Mouse (Mus musculus): Measurements from ENCODE around the gene Trappc4. TPM values are rescaled to one million over a fixed set of nuclear protein-coding genes. Genes with fewer than 3 reads are reported as not detected.
A peak's percentile ranks its signal among the peaks of the same experiment; 100 is the strongest.
"Not testable (repeated sequence)": the region's sequence is repeated elsewhere in the genome, so short reads cannot be mapped to it uniquely, and the experiment has no call there.

The Trappc4 gene
- polyA plus RNA-seq, 1 experiment from 2014 or later, result 216 TPM

- 84% methylated on average over 13 of the region's 13 CpGs for WGBS
- Histone ChIP-seq H3K36me3 (peaks cover 54% of the 10 kb centered on the region), H3K4me3 (0 out of 2 replicates have a peak overlapping the region, but pooled peaks have one; percentile 4), H3K4me1 (peaks cover 34% of the 10 kb centered on the region), H3K9me3 (replicated peaks) (no peaks in the 10 kb centered on the region), H3K27me3 (ENCODE audit: low read depth, poor library complexity, severe bottlenecking) (peaks cover 13% of the 10 kb centered on the region), H3K27ac (replicated peaks) (0 out of 2 replicates have a peak overlapping the region, but pooled peaks have one; percentile 1)
- DNase-seq (ENCODE audit: low spot score), result no peak
Observed at GRCm38 (mm10) chr9:44399114-44399794, 8.1 kb downstream of the Trappc4 start.

GRCm38 (mm10) chr9:44398551-44398950, 8.8 kb downstream of the Trappc4 start:
- no peak for DNase-seq (ENCODE audit: low spot score)
- H3K9me3 ChIP-seq (replicated peaks), result no peaks in the 10 kb centered on the region
- 87% methylated on average over 9 of the region's 9 CpGs for WGBS
- peak overlapping the region; percentile 90; the same call in 1 of the 2 replicates for H3K27ac ChIP-seq (replicated peaks)
- H3K4me1 ChIP-seq, result peaks cover 34% of the 10 kb centered on the region
- peak overlapping the region; percentile 85 for H3K4me3 ChIP-seq
- H3K27me3 ChIP-seq (ENCODE audit: low read depth, poor library complexity, severe bottlenecking), result peaks cover 13% of the 10 kb centered on the region
- peaks cover 47% of the 10 kb centered on the region for H3K36me3 ChIP-seq

- WGBS, result 22% methylated on average over 4 of the region's 4 CpGs
- peaks cover 44% of the 10 kb centered on the region for H3K36me3 ChIP-seq
Observed at GRCm38 (mm10) chr9:44398087-44398486, 9.3 kb downstream of the Trappc4 start.

GRCm38 (mm10) chr9:44396684-44397411, 10.6 kb downstream of the Trappc4 start, which contains the start of gene Slc37a4:
TSS of gene Slc37a4 (plus strand) at chr9:44396852.
- DNase-seq (ENCODE audit: low spot score), result peak; percentile 87
- Histone ChIP-seq H3K27ac (replicated peaks) (peak within 1 kb of the TSS; percentile 90), H3K36me3 (peaks cover 42% of the 10 kb centered on the region), H3K4me3 (peak within 1 kb of the TSS; percentile 85), H3K27me3 (ENCODE audit: low read depth, poor library complexity, severe bottlenecking) (peaks cover 13% of the 10 kb centered on the region), H3K4me1 (peaks cover 34% of the 10 kb centered on the region), H3K9me3 (replicated peaks) (no peaks in the 10 kb centered on the region)
- under 1% methylated on average over 43 of the region's 43 CpGs for WGBS

More at GRCm38 (mm10) chr9:44398087-44398486, 9.3 kb downstream of the Trappc4 start:
- Histone ChIP-seq H3K9me3 (replicated peaks) (no peaks in the 10 kb centered on the region), H3K27me3 (ENCODE audit: low read depth, poor library complexity, severe bottlenecking) (peaks cover 13% of the 10 kb centered on the region), H3K27ac (replicated peaks) (peak overlapping the region; percentile 90), H3K4me1 (peaks cover 34% of the 10 kb centered on the region), H3K4me3 (peak overlapping the region; percentile 85)
- DNase-seq (ENCODE audit: low spot score), result no peak

GRCm38 (mm10) chr9:44391466-44391865, 15.9 kb downstream of the Trappc4 start:
- no peaks in the 10 kb centered on the region for H3K27me3 ChIP-seq (ENCODE audit: low read depth, poor library complexity, severe bottlenecking)
- H3K4me3 ChIP-seq, result no peak overlapping the region
- WGBS, result 47% methylated on average over 4 of the region's 4 CpGs
- no peaks in the 10 kb centered on the region for H3K9me3 ChIP-seq (replicated peaks)
- no peak overlapping the region for H3K27ac ChIP-seq (replicated peaks)
- peak; percentile 68 for DNase-seq (ENCODE audit: low spot score)
- peaks cover 66% of the 10 kb centered on the region for H3K36me3 ChIP-seq
- H3K4me1 ChIP-seq, result peaks cover 5% of the 10 kb centered on the region

GRCm38 (mm10) chr9:44389273-44389672, 18.1 kb downstream of the Trappc4 start:
- Histone ChIP-seq H3K4me3 (no peak overlapping the region), H3K4me1 (no peaks in the 10 kb centered on the region), H3K9me3 (replicated peaks) (no peaks in the 10 kb centered on the region), H3K36me3 (peaks cover 88% of the 10 kb centered on the region), H3K27me3 (ENCODE audit: low read depth, poor library complexity, severe bottlenecking) (no peaks in the 10 kb centered on the region), H3K27ac (replicated peaks) (no peak overlapping the region)
- DNase-seq (ENCODE audit: low spot score), result peak; percentile 35
- WGBS, result 68% methylated on average over 8 of the region's 8 CpGs

- H3K36me3 ChIP-seq, result peaks cover 99% of the 10 kb centered on the region
- 79% methylated on average over 3 of the region's 3 CpGs for WGBS
- no peak overlapping the region for H3K27ac ChIP-seq (replicated peaks)
- no peak overlapping the region for H3K4me3 ChIP-seq
- H3K9me3 ChIP-seq (replicated peaks), result no peaks in the 10 kb centered on the region
- no peak for DNase-seq (ENCODE audit: low spot score)
- H3K27me3 ChIP-seq (ENCODE audit: low read depth, poor library complexity, severe bottlenecking), result no peaks in the 10 kb centered on the region
- H3K4me1 ChIP-seq, result no peaks in the 10 kb centered on the region
Observed at GRCm38 (mm10) chr9:44387221-44387620, 20.2 kb downstream of the Trappc4 start.

GRCm38 (mm10) chr9:44384596-44384995, 22.8 kb downstream of the Trappc4 start:
- Histone ChIP-seq H3K27ac (replicated peaks) (no peak overlapping the region), H3K4me3 (no peak overlapping the region), H3K4me1 (peaks cover 19% of the 10 kb centered on the region), H3K9me3 (replicated peaks) (no peaks in the 10 kb centered on the region), H3K36me3 (peaks cover 93% of the 10 kb centered on the region), H3K27me3 (ENCODE audit: low read depth, poor library complexity, severe bottlenecking) (no peaks in the 10 kb centered on the region)
- WGBS, result 90% methylated on average over 13 of the region's 13 CpGs
- DNase-seq (ENCODE audit: low spot score), result no peak

- no peaks in the 10 kb centered on the region for H3K9me3 ChIP-seq (replicated peaks)
- no peaks in the 10 kb centered on the region for H3K27me3 ChIP-seq (ENCODE audit: low read depth, poor library complexity, severe bottlenecking)
- peak overlapping the region; percentile 94 for H3K27ac ChIP-seq (replicated peaks)
- no peak for DNase-seq (ENCODE audit: low spot score)
- H3K36me3 ChIP-seq, result peaks cover 48% of the 10 kb centered on the region
- WGBS, result 13% methylated on average over 15 of the region's 15 CpGs
- H3K4me3 ChIP-seq, result peak overlapping the region; percentile 92
- H3K4me1 ChIP-seq, result peaks cover 31% of the 10 kb centered on the region
Observed at GRCm38 (mm10) chr9:44379862-44380261, 27.5 kb downstream of the Trappc4 start.

- peaks cover 31% of the 10 kb centered on the region for H3K4me1 ChIP-seq
- H3K4me3 ChIP-seq, result peak within 1 kb of the TSS; percentile 92
- DNase-seq (ENCODE audit: low spot score), result peak; percentile 100
- under 1% methylated on average over 83 of the region's 83 CpGs for WGBS
- peaks cover 42% of the 10 kb centered on the region for H3K36me3 ChIP-seq
- H3K27me3 ChIP-seq (ENCODE audit: low read depth, poor library complexity, severe bottlenecking), result no peaks in the 10 kb centered on the region
- no peaks in the 10 kb centered on the region for H3K9me3 ChIP-seq (replicated peaks)
- peak within 1 kb of the TSS; percentile 94 for H3K27ac ChIP-seq (replicated peaks)
Observed at GRCm38 (mm10) chr9:44379054-44379834, 28.2 kb downstream of the Trappc4 start, which contains the start of gene Hyou1. TSS of gene Hyou1 (plus strand) at chr9:44379490.

GRCm38 (mm10) chr9:44378153-44378730, 29.2 kb downstream of the Trappc4 start:
- WGBS, result 87% methylated on average over 5 of the region's 5 CpGs

GRCm38 (mm10) chr9:44377335-44377734, 30.1 kb downstream of the Trappc4 start:
- DNase-seq (ENCODE audit: low spot score); H3K27me3 ChIP-seq (ENCODE audit: low read depth, poor library complexity, severe bottlenecking); H3K9me3 ChIP-seq (replicated peaks); H3K4me3 ChIP-seq; H3K27ac ChIP-seq (replicated peaks): not testable (repeated sequence)
- Histone ChIP-seq H3K4me1 (peaks cover 31% of the 10 kb centered on the region), H3K36me3 (peaks cover 23% of the 10 kb centered on the region)
- 92% methylated on average over 2 of the region's 2 CpGs for WGBS

More at GRCm38 (mm10) chr9:44378153-44378730, 29.2 kb downstream of the Trappc4 start:
- no peak for DNase-seq (ENCODE audit: low spot score)
- Histone ChIP-seq H3K4me3 (peak overlapping the region; percentile 92), H3K4me1 (peaks cover 31% of the 10 kb centered on the region), H3K27me3 (ENCODE audit: low read depth, poor library complexity, severe bottlenecking) (no peaks in the 10 kb centered on the region), H3K27ac (replicated peaks) (peak overlapping the region; percentile 94), H3K9me3 (replicated peaks) (no peaks in the 10 kb centered on the region), H3K36me3 (peaks cover 32% of the 10 kb centered on the region)
